Mouse (Mus musculus) CH12.LX (cell line): ENCODE results near the gene Adamts14. TPM values are rescaled to one million over a fixed set of nuclear protein-coding genes. Genes with fewer than 3 reads are reported as not detected.

Experiments used
- DNase-seq: peaks from one replicate; pipeline ENCODE4 v3.0.0-alpha.2; 2013; ENCODE audit errors: extremely low read depth
- H3K27ac ChIP-seq: 2 replicates; pipeline ENCODE4 v1.5.1; 2012; ENCODE audit warnings: low read depth, mild to moderate bottlenecking, control low read depth, moderate library complexity; ENCODE audit not compliant: insufficient read depth
- H3K27me3 ChIP-seq: replicated peaks from 2 replicates; pipeline ENCODE3; 2012; ENCODE audit warnings: inconsistent platforms
- H3K36me3 ChIP-seq, 2 experiments: replicated peaks in 1 of 2; 2 replicates each; pipeline versions ENCODE3 to v1.6.1; 2012; ENCODE audit warnings: inconsistent platforms in 1 of 2, low read length in 1 of 2, mild to moderate bottlenecking in 1 of 2, mixed read lengths in 1 of 2, moderate library complexity in 1 of 2; ENCODE audit not compliant: control insufficient read depth in 1 of 2, insufficient read depth in 1 of 2
- H3K4me1 ChIP-seq, 2 experiments: 2 replicates each; pipeline ENCODE4 v1.6.1; 2012; ENCODE audit warnings: inconsistent platforms in 1 of 2, moderate library complexity in 1 of 2; ENCODE audit not compliant: insufficient read depth in 2 of 2, control insufficient read depth in 1 of 2
- H3K4me2 ChIP-seq: 2 replicates; pipeline ENCODE4 v1.6.1; 2012; ENCODE audit warnings: low read depth, mild to moderate bottlenecking, control low read depth; ENCODE audit not compliant: poor library complexity, insufficient read depth, severe bottlenecking
- H3K4me3 ChIP-seq, 3 experiments: fragments of 150-350 bp in 1 of 3; sonication (generic) in 1 of 3; replicated peaks in 1 of 3; 2 replicates each; pipeline versions ENCODE3 to v1.5.1; 2011 to 2012; ENCODE audit warnings: low read depth in 2 of 3, low read length in 2 of 3, mild to moderate bottlenecking in 2 of 3, moderate library complexity in 2 of 3, control low read depth in 1 of 3, improper control_type of control experiment in 1 of 3, inconsistent platforms in 1 of 3, mixed read lengths in 1 of 3; ENCODE audit not compliant: poor library complexity in 1 of 3
- H3K79me2 ChIP-seq: replicated peaks from 2 replicates; pipeline ENCODE4 v1.6.1; 2012; ENCODE audit warnings: mild to moderate bottlenecking, moderate library complexity; ENCODE audit not compliant: control insufficient read depth, poor library complexity, insufficient read depth, severe bottlenecking; ENCODE audit errors: extremely low read depth
- H3K9ac ChIP-seq: 2 replicates; pipeline ENCODE4 v1.6.1; 2012; ENCODE audit warnings: low read depth, mild to moderate bottlenecking, control low read depth, moderate library complexity; ENCODE audit not compliant: insufficient read depth
- H3K9me3 ChIP-seq: replicated peaks from 2 replicates; pipeline ENCODE3; 2012; ENCODE audit warnings: low read length, inconsistent platforms, mixed read lengths
- BHLHE40 ChIP-seq: IDR thresholded peaks from 2 replicates; pipeline ENCODE4 v1.6.1; 2011; ENCODE audit warnings: mild to moderate bottlenecking, low read depth, low read length, improper control_type of control experiment
- CHD1 ChIP-seq: IDR thresholded peaks from 2 replicates; pipeline ENCODE4 v1.6.1; 2012; ENCODE audit warnings: low read depth, low read length, improper control_type of control experiment, inconsistent platforms
- CTCF ChIP-seq, 2 experiments: IDR thresholded peaks in 1 of 2; conservative IDR thresholded peaks in 1 of 2; 2 replicates each; pipeline ENCODE4 v1.5.1; 2011 to 2012; ENCODE audit warnings: low read depth in 2 of 2, low read length in 2 of 2, improper control_type of control experiment in 1 of 2, inconsistent platforms in 1 of 2, mild to moderate bottlenecking in 1 of 2, moderate library complexity in 1 of 2
- E2F4 ChIP-seq: IDR thresholded peaks from 2 replicates; pipeline ENCODE4 v1.6.1; 2011; ENCODE audit warnings: low read depth, low read length, improper control_type of control experiment; ENCODE audit not compliant: insufficient replicate concordance
- ELF1 ChIP-seq: IDR thresholded peaks from 2 replicates; pipeline ENCODE4 v1.6.1; 2014; ENCODE audit warnings: low read depth, mild to moderate bottlenecking, inconsistent platforms, low read length, improper control_type of control experiment
- EP300 ChIP-seq: IDR thresholded peaks from 2 replicates; pipeline ENCODE4 v1.6.1; 2011; ENCODE audit warnings: low read length, improper control_type of control experiment
- GABPA ChIP-seq: IDR thresholded peaks from 2 replicates; pipeline ENCODE4 v1.6.1; 2012; ENCODE audit warnings: low read depth, low read length, improper control_type of control experiment, inconsistent platforms; ENCODE audit not compliant: insufficient replicate concordance
- HCFC1 ChIP-seq: IDR thresholded peaks from 2 replicates; pipeline ENCODE4 v1.6.1; 2012; ENCODE audit warnings: low read depth, mild to moderate bottlenecking, inconsistent platforms, low read length, improper control_type of control experiment
- IRF4 ChIP-seq: IDR thresholded peaks from 2 replicates; pipeline ENCODE4 v1.6.1; 2014; ENCODE audit warnings: low read depth, mild to moderate bottlenecking, inconsistent platforms, low read length, improper control_type of control experiment
- JUND ChIP-seq: conservative IDR thresholded peaks from 2 replicates; pipeline ENCODE4 v1.6.1; 2011; ENCODE audit warnings: low read depth, low read length, improper control_type of control experiment
- MAFK ChIP-seq: IDR thresholded peaks from 2 replicates; pipeline ENCODE4 v1.6.1; 2011; ENCODE audit warnings: low read length, improper control_type of control experiment; ENCODE audit not compliant: insufficient replicate concordance
- MAX ChIP-seq: IDR thresholded peaks from 2 replicates; pipeline ENCODE4 v1.6.1; 2011; ENCODE audit warnings: low read length, improper control_type of control experiment
- MYC ChIP-seq: IDR thresholded peaks from 2 replicates; pipeline ENCODE4 v1.6.1; 2011; ENCODE audit warnings: low read depth, mild to moderate bottlenecking, improper control_type of control experiment, low read length
- NRF1 ChIP-seq: IDR thresholded peaks from 2 replicates; pipeline ENCODE4 v1.6.1; 2014; ENCODE audit warnings: low read depth, mild to moderate bottlenecking, inconsistent platforms, low read length, improper control_type of control experiment, moderate library complexity
- PAX5 ChIP-seq: IDR thresholded peaks from 2 replicates; pipeline ENCODE4 v1.6.1; 2012; ENCODE audit warnings: low read length, inconsistent platforms, mixed read lengths
- POLR2A ChIP-seq: IDR thresholded peaks from 2 replicates; pipeline ENCODE4 v1.6.1; 2011; ENCODE audit warnings: low read depth, mild to moderate bottlenecking, improper control_type of control experiment, low read length
- RAD21 ChIP-seq: IDR thresholded peaks from 2 replicates; pipeline ENCODE4 v1.6.1; 2011; ENCODE audit warnings: low read depth, mild to moderate bottlenecking, low read length, improper control_type of control experiment, moderate library complexity
- RCOR1 ChIP-seq: conservative IDR thresholded peaks from 2 replicates; pipeline ENCODE4 v1.6.1; 2012; ENCODE audit warnings: low read depth, mild to moderate bottlenecking, inconsistent platforms, low read length, improper control_type of control experiment
- SMC3 ChIP-seq: IDR thresholded peaks from 2 replicates; pipeline ENCODE4 v1.6.1; 2011; ENCODE audit warnings: low read depth, low read length, improper control_type of control experiment
- TBP ChIP-seq: conservative IDR thresholded peaks from 2 replicates; pipeline ENCODE4 v1.6.1; 2011; ENCODE audit warnings: low read depth, low read length, improper control_type of control experiment
- USF1 ChIP-seq: IDR thresholded peaks from 2 replicates; pipeline ENCODE4 v1.6.1; 2014; ENCODE audit warnings: low read depth, mild to moderate bottlenecking, inconsistent platforms, low read length, improper control_type of control experiment
- ZMIZ1 ChIP-seq: IDR thresholded peaks from 2 replicates; pipeline ENCODE4 v1.6.1; 2012; ENCODE audit warnings: low read depth, mild to moderate bottlenecking, inconsistent platforms, low read length, improper control_type of control experiment
- dilution Hi-C: fragments of 300-500 bp; cut with MboI; formaldehyde crosslinking; loops from 2 replicates; pipeline ENCODE4 v1.14.3; 2020; ENCODE audit warnings: low sequenced_read_pairs; ENCODE audit not compliant: extremely low pct_unique_long_range_greater_than_20kb, extremely low pct_ligation_motif_present
- in situ Hi-C: fragments of 300-500 bp; cut with MboI; formaldehyde crosslinking; loops from 3 replicates; pipeline ENCODE4 v1.14.3; 2019; ENCODE audit warnings: low sequenced_read_pairs, low pct_ligation_motif_present, low pct_unique_long_range_greater_than_20kb, mixed read lengths
- polyA plus RNA-seq: library from polyadenylated mRNA; unstranded; fragments of >175 nt; gene quantifications from 2 replicates; pipeline ENCODE4 v1.2.1, GENCODE M21; 2012; ENCODE audit warnings: low read depth; ENCODE audit not compliant: insufficient read length
- total RNA-seq, 2 experiments: library from RNA; depleted of rRNA; stranded (reverse); fragments of 300-350 nt in 1 of 2; fragments of >200 nt in 1 of 2; gene quantifications; 2 replicates each; pipeline ENCODE4 v1.2.3; 2012 to 2014

The Adamts14 gene
- total and polyA plus RNA-seq, 3 experiments: 1.2 to 2.7 (median 2.5) TPM

DNA sequence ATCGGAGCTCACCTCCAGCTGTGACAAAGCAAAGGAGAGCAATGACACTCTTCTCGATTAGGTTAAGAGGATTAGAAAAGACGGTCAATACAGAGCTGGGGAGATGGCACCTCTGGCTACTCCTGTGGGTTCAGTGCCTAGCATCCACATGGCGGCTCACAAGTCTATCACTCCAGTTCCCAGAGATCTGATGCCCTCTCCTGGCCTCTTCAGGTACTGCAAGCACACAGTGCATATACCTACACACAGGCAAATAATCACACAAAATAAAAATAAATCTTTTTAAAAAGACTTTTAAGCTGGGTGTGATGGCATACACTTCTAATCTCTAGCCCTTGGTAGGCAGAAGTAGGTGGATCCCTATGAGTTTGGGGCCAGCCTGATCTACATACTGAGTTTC lies 53.9 kb downstream of the Adamts14 start:
- peak; percentile 17; the same call in 1 of the 2 replicates for TF ChIP-seq SMC3
- peak; percentile 12 to 35; a peak in 2 of 4 replicates for TF ChIP-seq CTCF (conservative IDR thresholded peaks at IDR 0.05 in 1 of 2, IDR thresholded peaks at IDR 0.05 in 1 of 2; ENCODE audit: low read depth in 2 of 2, low read length in 2 of 2)
- TF ChIP-seq E2F4: no peak
- TF ChIP-seq CHD1: no peak
- TF ChIP-seq NRF1: no peak
- H3K9ac ChIP-seq: no peak overlapping the region
- H3K9me3 ChIP-seq: peaks cover 12% of the 10 kb centered on the region
- in situ Hi-C loops: no loop called here
- no peak overlapping the region for H3K4me2 ChIP-seq
- H3K27me3 ChIP-seq: no peaks in the 10 kb centered on the region
- no peaks in the 10 kb centered on the region for H3K4me1 ChIP-seq
- no peak overlapping the region for H3K27ac ChIP-seq
- no peak for DNase-seq
- H3K36me3 ChIP-seq: no peaks in the 10 kb centered on the region
- dilution Hi-C loops: no loop called here
- no peak overlapping the region for H3K4me3 ChIP-seq
- H3K79me2 ChIP-seq: no peaks in the 10 kb centered on the region

DNA sequence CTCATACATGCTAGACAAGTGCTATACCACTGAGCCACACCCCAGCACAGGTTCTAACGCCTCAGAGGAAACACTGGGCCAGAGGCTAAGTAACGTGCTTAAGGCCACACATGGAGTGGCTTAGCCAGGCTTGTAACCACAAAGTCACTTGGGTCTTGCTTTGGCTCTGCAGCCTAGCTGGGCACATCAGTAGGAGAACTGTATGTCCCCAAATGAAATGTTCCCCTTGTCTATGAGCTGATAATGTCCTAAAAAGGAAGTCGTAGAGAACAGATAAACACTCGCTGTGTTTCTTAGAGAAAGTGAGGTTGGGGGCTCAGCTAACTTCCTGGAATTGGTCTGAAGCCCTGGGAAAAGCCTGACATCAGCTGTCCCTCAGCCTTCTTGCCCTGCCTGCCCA lies 57.1 kb downstream of the Adamts14 start:
- no peak for TF ChIP-seq POLR2A
- no peak for TF ChIP-seq HCFC1
- no peak for TF ChIP-seq GABPA
- no peak for TF ChIP-seq IRF4
- TF ChIP-seq MAX: no peak
- TF ChIP-seq ELF1: no peak
- no peak for TF ChIP-seq EP300
- no peak for TF ChIP-seq JUND
- TF ChIP-seq USF1: no peak
- no peak for TF ChIP-seq RAD21
- no peak for TF ChIP-seq E2F4
- TF ChIP-seq MAFK: no peak
- TF ChIP-seq TBP: no peak
- no peak for TF ChIP-seq NRF1
- no peak for TF ChIP-seq RCOR1
- TF ChIP-seq CTCF (conservative IDR thresholded peaks at IDR 0.05 in 1 of 2, IDR thresholded peaks at IDR 0.05 in 1 of 2; ENCODE audit: low read depth in 2 of 2, low read length in 2 of 2): no peak
- no peak for TF ChIP-seq BHLHE40
- TF ChIP-seq ZMIZ1: no peak
- no peak for TF ChIP-seq MYC
- TF ChIP-seq PAX5: no peak
- Histone ChIP-seq H3K4me3 (no peak overlapping the region), H3K36me3 (no peaks in the 10 kb centered on the region), H3K4me2 (no peak overlapping the region), H3K27me3 (no peaks in the 10 kb centered on the region), H3K79me2 (no peaks in the 10 kb centered on the region), H3K27ac (no peak overlapping the region), H3K4me1 (peaks cover 0 to 6% of the 10 kb centered on the region in 2 experiments; a peak in 2 of 4 replicates), H3K9ac (no peak overlapping the region), H3K9me3 (peaks cover 12% of the 10 kb centered on the region)
- in situ Hi-C loops: no loop called here
- dilution Hi-C loops: no loop called here
- no peak for DNase-seq
